Mouse (Mus musculus) skeletal muscle tissue, adult 2 months (tissue): ENCODE data around the gene Slc25a25.
A peak's percentile ranks its signal among the peaks of the same experiment; 100 is the strongest.

Source experiments
- DNase-seq: peaks from one replicate; pipeline ENCODE4 v3.0.0-alpha.2; 2012; ENCODE audit warnings: low read depth, low spot score

The Slc25a25 gene

DNA sequence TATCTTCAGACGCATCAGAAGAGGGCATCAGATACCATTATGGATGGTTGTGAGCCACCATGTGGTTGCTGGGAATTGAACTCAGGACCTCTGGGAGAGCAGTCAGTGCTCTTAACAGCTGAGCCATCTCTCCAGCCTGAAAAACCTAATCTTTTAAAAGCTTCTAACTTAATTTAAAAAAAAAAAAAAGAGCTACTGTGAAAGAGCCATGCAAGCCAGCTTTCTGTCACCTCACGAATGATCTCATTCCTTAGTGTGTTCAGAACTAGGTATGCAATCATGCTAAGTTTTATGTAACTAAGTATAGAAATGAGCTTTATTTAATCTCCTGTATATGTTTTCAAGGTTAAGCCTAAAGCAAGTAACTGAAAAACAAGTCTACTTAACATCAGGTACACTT lies 8.4 kb upstream of the Slc25a25 start:
- DNase-seq = no peak

DNA sequence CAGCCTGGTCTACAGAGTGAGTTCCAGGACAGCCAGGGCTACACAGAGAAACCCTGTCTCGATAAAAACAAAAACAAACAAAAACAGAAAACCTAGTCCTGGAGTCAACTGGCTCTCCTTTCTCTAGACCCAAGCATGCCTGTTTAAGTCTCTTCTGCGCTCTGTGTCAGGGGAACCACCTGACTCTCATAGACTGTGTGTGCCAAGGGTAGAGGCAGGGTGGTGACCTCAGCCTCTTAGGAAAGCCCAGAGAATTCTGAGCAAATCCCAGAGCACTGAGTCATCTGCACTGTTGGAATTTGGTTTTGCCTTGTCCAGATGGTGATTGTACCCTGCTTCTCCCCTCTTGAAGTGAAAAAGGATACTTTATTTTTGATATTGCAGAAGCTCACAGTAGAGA lies 7.1 kb upstream of the Slc25a25 start:
- DNase-seq = peak; percentile 74

DNA sequence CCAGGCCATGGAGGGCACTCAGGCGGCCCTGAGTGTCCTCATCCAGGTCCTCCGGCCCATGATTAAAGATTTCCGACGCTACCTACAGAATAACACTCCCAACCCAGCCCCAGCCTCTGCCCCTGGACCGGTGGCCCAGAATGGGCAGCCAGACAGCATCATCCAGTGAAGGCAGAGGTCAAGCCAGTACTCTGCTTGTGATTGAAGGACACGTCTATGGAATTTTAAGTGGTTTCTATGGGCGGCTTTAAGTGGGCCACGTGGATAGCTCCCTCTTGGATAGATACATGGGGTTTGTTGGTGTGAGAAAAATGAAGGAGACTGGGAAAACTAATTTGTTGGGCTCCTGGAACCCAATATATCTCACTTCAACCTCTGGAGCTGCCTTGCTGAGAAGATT lies 3.9 kb upstream of the Slc25a25 start:
- DNase-seq = no peak

DNA sequence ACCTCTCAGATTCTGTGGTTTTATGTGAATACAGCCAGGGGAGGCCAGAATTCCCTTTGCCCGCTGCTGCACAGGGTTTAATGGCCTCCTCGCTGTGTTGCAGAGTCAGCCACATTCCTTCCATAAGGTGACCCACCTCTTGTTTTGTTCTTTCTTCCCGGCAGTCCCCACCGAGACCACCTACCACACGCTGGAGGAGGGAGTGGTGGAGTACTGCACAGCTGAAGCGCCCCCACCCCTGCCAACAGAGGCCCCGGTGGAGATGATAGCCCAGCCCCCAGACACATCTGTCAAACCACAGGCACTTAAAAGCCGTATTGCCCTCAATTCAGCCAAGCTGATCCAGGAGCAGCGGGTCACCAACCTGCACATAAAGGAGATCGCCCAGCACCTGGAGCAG lies 3.4 kb upstream of the Slc25a25 start:
- DNase-seq = no peak

DNA sequence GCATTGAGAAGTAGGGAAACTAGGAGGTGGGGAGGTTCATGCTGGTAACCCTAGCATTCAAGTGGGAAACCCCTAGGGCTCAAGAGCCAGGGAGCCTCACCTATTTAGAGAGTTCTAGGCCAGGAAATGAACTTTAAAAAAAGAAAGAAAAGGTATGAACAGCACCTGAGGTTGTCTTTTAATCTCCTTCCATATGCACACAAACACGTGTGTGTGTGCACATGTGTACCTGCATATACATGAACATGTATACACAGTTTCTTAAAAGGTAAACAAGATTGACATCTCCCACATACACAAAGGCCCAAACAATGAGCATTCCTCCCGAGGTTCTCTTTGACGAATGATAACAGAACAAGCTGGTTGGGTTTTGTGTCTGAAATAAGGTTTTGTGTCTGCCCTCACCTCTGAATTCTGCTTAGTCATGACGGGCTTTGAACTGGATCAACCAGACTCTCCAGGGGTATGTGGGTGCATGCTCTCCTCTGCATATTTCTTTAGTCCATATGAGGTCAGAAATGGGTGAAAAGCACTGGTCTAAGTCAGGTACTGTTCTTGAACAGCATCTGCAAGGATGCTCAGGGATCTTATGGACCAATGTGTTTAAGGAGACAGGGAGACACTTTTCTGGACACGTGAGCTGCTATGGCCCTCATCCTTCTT lies 2.5 kb upstream of the Slc25a25 start:
- no peak for DNase-seq

DNA sequence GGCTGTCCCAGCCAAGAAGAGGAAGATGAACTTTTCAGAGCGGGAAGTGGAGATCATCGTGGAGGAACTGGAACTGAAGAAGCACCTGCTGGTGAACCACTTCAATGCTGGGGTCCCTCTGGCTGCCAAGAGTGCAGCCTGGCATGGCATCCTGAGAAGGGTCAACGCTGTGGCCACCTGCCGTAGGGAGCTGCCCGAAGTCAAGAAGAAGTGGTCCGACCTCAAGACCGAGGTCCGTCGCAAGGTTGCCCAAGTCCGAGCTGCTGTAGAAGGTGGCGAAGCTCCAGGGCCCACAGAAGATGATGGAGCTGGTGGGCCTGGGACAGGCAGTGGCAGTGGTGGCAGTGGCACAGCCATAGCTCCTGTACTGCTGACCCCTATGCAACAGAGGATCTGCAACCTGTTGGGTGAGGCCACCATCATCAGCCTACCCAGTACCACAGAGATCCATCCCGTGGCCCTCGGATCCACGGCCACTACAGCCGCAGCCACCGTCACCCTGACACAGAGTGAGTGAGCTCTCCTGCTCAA lies 1.3 kb upstream of the Slc25a25 start:
- no peak for DNase-seq

DNA sequence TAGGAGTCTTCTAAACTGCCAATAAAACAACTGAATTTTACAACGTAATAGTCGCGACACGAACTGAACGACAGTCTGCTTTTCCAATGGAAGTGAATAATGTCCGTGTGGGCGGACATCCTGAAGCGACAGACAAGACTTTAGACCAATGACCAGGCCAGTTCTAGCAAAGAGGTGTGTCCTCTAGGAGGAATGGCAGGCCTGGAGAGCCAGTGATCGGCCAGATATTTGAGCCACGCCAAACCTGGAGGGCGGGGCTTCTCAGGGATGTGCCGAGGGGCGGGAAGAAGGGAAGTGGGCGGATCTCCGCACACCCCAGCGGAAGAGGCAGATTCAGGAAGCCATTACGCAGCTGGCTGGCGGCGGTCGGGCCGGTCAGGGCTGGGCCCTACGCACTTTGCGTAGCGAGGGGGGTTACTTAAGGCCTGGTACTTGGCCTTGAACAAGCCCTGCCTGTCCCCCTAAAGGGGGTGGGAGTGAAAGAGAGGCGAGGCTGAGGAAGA lies 676 bp upstream of the Slc25a25 start:
- peak; percentile 99 for DNase-seq

DNA sequence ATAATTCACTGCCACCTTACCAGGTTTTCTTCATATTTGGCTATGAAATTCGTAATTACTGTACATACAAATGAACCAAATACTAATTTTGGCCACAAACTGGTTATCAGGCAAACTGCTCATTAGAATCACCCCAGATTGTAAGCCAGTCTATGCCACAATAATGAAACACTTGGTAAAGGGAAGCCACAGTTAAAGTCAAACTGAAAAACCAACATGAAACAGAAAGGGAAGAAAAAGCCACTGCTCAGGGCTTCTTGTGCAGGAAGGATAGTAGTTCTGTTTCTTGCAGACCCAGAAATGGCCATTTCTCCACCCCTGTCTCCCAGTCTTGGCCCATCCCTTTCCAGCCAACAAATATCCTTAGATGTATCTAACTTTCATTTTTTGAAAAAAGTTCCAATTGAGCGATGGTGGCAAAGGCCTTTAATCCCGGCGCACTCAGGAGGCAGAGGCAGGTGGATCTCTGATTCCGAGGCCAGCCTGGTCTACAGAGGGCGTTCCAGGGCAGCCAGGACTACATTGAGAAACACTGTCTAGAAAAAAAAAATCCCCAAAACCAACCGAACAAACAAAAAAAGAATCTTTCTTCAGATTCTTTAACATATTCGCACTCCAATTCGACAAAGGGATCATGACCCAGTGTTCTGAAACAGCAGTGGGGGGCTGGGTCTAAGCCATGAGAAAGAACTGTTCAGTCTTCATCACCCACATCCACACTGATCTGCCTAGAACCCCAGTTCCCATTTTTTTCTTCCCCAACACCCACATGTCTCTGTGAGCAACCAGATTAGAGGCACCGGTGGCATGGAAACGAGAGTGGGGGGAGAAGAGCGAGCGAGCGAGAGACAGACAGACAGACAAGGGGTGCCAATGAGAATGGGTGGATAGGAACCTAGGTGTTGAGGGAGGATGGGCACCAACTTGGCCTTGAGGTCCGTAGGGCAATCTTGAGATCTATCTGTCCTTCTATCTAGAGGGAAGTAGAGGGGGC lies 1.2 kb downstream of the Slc25a25 start, which contains the start of gene Naif1:
Naif1 (plus strand) TSS at position 697 of the 994 bp plus-strand sequence.
- no peak for DNase-seq

DNA sequence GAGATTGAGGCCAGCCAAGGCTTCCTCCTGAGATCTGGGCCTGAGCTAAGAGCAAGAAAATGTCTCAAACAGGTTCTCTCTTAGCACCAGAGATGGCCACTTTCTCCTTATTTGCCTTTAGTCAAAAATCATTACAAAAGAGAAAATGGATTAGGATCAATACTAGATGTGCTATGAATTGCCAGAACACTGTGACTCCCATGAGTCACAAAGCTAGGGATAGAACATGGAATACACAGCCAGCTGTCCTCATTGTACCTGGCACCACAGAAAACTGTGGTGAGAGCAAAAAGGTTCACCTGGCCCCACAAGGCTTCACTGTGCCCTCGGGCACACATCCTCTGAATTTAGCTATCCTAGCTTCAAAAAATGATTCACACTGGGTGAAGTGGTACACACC lies 2.8 kb downstream of the Slc25a25 start:
- no peak for DNase-seq

DNA sequence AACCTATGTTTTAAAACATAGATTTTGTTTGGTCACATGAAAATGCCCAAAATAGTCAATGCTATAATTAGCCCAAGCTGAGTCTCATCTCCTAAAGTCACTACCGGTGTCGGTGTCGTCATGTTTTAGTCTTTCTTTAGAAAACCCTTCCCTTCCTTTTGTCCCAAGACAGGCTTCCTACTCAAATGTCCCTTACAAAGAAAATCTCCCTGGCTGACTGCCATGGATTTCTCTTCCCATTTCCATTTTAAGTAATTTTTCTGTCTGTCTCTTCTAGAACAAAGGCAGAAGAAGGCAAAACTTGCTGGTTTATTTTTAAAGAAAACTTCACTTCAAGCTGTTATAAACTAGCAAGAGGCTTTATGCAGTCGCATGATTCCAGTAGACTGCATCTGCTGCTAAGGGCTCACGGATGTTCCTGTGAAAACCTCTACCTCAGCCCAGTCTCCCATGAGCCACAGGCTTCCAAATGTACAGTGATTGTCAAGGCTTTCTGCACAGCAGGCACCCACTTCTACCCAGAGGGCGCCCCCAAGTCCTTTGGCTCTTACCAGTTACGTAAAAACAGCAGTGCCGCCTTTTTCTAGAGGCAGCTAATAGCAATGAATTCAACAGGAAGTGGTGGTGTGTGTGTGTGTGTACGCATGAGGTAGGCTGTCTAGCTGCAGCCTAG lies 3.8 kb downstream of the Slc25a25 start:
- DNase-seq = no peak

DNA sequence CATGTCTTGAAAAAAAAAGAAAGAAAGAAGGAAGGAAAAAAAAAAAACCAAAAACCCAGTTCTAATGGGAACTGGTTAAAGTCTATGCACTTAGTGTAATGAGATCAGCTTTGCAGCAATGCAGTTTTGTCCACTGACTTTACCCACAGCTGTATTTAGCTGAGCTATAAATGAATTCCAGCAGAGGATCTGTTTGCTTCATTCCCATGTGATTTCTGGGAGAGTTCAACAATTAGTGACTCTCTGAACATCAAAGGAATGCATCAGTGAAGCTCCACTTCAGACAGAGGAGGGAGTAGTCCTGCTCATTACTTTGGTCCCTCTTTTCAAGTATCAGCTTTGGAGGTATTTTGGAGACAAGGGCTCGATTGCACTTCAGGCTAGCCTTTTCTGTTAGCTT lies 5.7 kb downstream of the Slc25a25 start:
- DNase-seq = no peak

DNA sequence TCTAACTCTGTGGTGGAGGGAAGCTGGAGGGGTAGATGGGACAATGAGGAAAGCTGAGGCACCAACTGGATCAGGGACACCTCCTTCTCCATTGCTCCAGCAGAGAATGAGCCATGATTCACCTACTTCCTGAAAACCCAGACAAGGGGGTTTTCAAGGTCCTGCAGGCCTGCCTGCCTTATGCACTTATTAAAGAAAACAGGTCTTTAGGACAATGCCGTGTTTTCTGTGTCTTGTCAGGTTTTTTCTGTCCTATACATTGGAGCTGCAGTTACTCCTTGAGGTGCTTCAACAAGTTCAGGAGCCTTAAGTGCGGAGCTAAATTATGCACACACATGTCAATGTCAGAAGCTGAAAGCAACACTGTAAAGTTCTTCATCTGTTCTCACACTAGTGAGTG lies 9.7 kb downstream of the Slc25a25 start:
- no peak for DNase-seq

DNA sequence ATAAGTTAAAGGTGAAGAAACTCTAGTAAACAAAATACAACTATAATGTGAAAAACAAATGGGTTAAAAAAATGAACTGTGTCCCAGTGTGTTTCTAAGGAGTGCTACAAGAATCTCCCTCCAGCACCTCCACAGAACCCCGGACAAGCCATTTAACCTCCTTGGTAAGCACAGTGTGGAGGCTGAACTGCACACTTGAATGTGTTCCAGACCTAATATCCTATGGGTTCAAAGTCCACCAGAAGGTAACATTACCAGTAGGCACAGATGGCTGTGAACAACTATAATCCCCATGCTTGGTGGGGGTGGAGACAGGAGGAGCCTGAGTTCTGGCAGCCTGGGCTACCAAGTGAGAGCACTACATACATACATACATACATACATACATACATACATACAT lies 10.6 kb downstream of the Slc25a25 start:
- DNase-seq = no peak

DNA sequence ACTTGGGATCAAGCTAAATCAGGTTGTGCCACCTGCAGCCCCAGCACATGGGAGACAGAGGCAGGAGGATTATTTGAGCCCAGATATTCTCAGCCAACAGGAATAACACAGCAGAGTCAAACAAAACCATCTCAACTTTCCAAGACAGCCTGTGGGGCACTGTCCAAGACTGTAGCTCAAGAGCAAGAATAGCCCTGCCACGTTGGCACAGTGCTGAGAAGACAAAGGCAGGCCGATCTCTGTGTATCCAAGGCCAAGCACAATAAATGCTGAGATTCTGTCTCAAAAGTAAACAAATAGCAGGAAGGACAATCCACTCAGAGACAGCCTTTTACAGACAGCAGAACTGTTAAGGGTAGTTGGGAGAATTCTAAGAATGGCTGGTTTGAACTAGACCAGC lies 11.1 kb downstream of the Slc25a25 start:
- no peak for DNase-seq

DNA sequence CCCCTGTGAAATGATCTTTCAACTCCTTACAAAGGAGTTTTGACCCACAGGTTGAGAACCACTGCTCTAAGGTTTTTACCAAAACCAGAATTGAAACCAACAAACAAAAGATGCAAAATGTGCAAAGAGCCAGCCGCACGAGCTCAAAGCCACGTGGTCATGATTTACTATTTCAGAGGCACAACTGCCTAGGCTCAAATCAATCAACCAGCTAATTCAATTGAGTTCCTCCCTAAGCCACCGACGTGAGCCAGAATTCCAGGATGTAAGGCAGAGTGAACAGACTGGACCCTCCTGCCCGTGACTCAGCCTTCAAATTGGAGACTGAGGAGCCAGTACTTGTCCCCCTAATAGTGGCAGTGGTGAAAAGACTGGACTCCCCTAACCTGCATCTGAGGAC lies 12.1 kb downstream of the Slc25a25 start:
- DNase-seq = no peak

DNA sequence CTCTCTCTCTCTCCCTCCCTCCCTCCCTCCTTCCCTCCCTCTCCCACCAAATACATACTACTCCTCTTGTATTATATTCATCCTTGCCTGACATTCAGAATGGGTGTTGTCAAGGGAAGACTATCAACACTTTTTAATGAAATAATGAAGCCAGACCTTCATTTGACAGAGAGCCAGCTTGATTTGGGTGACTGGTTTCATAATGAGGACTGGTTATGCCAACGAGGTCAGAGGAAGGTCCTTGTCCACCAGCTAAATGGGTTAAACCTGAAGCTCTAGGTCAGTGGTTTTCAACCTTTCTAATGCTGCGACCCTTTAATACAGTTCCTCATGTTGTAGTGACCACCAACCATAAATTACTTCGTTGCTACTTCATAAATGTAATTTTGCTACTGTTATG lies 12.5 kb downstream of the Slc25a25 start:
- DNase-seq = no peak

DNA sequence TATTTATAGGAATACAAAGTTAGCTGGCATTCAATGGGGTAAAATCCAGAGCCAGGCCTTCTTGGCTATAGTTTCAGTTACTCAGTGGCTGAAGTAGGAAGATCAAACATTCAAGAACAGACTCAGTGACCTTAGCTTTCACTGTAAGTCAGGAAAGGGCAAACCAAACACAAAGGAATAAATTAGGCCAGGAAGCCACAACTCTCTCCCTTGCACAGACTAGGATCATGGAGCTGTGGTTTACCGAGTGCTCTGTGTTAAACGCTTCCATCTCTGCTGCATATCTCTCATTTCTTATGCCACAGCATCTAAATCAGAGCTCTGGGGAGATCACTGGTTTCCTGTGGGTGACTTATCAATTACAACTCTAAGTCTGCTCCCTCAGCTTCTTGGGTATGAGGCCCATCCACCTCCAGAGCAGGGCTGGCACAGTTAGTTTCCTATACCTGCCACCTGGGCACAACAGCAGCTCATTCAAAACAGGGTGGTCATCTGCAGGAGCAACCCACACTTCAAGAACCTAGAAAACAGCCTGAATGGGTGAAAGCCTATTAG lies 13.6 kb downstream of the Slc25a25 start:
- DNase-seq = no peak

DNA sequence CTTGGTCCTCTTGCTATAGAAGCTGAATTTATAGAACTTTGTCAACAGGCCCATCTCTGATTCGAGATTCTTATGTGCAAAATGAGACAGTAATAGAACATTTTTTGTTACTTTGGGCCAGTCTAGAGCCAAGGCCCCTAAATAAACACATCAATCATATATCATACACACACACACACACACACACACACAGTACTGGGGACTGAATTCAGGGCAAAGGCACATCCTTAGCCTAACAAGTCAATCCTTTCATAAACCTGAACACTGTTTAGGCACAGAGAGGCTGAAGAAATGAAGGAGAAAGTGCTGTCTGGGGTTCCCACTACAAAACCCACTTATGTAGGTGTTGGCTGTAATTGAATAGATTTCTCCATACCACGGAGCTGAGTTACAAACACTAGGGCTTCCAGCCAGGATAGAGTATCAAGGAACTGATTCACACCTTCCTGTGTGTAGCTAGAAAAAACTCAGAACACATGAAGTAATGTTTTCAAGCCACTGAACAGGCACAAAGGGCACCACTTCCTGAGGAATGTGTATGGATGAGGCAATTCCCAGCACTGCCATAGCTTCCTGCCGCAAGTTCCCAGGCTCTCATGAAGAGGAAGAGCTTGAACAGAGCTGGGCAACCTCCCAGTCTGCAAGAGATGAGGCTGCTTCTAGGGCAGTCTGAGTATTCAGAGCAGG lies 14.4 kb downstream of the Slc25a25 start:
- DNase-seq = no peak

DNA sequence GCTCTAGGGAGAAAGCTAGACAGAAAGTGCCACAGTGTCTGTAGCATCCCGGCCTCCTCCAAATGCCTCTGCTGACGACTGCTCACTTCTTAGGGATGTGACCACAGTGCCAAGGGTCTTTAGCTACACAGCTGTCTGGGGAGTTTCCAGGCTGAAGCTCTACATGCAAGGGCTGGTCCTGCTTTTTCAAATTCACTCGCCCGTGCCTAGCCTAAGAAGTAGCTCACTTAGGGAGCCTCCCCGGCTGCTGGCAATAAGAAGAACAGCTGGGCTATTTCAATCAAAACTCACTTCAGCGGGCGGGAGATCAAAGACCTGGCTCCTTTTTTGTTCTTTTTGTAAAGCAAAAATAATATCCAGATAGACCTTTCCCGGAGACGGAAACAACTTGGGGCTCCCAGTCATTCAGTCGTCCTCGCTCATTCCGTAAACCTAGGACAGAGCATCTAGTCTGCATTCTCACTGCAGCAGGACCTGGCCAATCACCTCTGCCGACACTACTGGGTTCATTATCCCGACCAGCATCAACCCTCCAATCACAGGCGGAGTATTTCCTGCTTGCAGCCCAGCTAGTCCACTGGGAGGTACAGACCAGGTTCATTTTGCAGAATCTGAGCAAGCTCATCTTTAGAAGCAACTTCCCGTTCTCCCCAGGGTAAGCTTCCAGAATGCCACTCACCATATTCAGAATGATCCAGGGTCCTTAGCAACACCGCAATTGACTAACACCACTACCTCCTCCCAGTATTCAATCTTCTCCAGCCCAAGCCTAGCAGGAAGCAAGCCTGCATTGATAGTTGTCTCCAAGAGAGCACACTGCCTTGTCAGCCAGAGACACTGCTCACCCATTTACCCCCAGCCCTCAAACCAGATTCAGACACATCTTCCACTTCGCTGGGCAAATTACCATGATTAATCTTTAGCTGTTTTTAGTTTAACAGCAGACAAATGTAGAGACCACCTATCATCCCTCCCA lies 20.3 kb downstream of the Slc25a25 start:
- peak; percentile 92 for DNase-seq
